Mouse (Mus musculus) MEL (cell line): Measurements from ENCODE around the gene Fam184b.

ENCODE experiments used
- CHD1 ChIP-seq: IDR thresholded peaks from 2 replicates; pipeline ENCODE4 v1.6.1; 2012; ENCODE audit warnings: low read depth, mild to moderate bottlenecking, inconsistent platforms, low read length, improper control_type of control experiment
- CTCF ChIP-seq, 3 experiments: IDR thresholded peaks in 2 of 3; conservative IDR thresholded peaks in 1 of 3; 2 replicates each; pipeline ENCODE4 v1.5.1; 2011 to 2012; ENCODE audit warnings: low read length in 3 of 3, low read depth in 2 of 3, mild to moderate bottlenecking in 2 of 3, improper control_type of control experiment in 1 of 3, inconsistent platforms in 1 of 3, mixed read lengths in 1 of 3, moderate library complexity in 1 of 3; ENCODE audit not compliant: control insufficient read depth in 1 of 3, insufficient read depth in 1 of 3, poor library complexity in 1 of 3, severe bottlenecking in 1 of 3
- GATA1 ChIP-seq: IDR thresholded peaks from 2 replicates; pipeline ENCODE4 v1.6.1; 2011; ENCODE audit warnings: low read depth, low read length, improper control_type of control experiment
- RCOR1 ChIP-seq: IDR thresholded peaks from 2 replicates; pipeline ENCODE4 v1.6.1; 2012; ENCODE audit warnings: low read depth, mild to moderate bottlenecking, inconsistent platforms, low read length, improper control_type of control experiment
- TAL1 ChIP-seq: IDR thresholded peaks from 2 replicates; pipeline ENCODE4 v1.6.1; 2012; ENCODE audit warnings: mild to moderate bottlenecking, inconsistent platforms, low read length, moderate library complexity, mixed read lengths
- ZC3H11A ChIP-seq: IDR thresholded peaks from 2 replicates; pipeline ENCODE4 v1.6.1; 2012; ENCODE audit warnings: low read depth, mild to moderate bottlenecking, inconsistent platforms, low read length, improper control_type of control experiment

- no peak for TF ChIP-seq ZC3H11A
- no peak for TF ChIP-seq RCOR1
- no peak for TF ChIP-seq CHD1
- TF ChIP-seq CTCF (IDR thresholded peaks at IDR 0.05 in 2 of 3, conservative IDR thresholded peaks at IDR 0.05 in 1 of 3; ENCODE audit: control insufficient read depth in 1 of 3, insufficient read depth in 1 of 3, low read depth in 2 of 3, low read length in 3 of 3, poor library complexity in 1 of 3, severe bottlenecking in 1 of 3), result no peak
- no peak for TF ChIP-seq GATA1
- no peak for TF ChIP-seq TAL1
Observed at GRCm38 (mm10) chr5:45580279-45580678, 59.1 kb downstream of the Fam184b start.
